Comparison of ENCODE assay signal across 8 mouse cellular contexts in genomic region chr10:81408871-81409291, GRCm38 (mm10). TPM values are rescaled to one million over a fixed set of nuclear protein-coding genes. Genes with fewer than 3 reads are reported as not detected.
DNase-seq lines count a peak whose midpoint lies in the region; ATAC-seq lines count a peak whose summit lies in the region.

No protein-coding gene starts in this region.

- ATAC-seq in cerebellum, adult (ENCODE audit: insufficient number of reproducible peaks, low FRiP score, low TSS enrichment), result no peak
- peak; percentile 52; the same call in 1 of the 2 replicates for ATAC-seq in embryonic facial prominence, embryonic 15.5 days (ENCODE audit: insufficient number of reproducible peaks, low FRiP score, low TSS enrichment, low read depth)
- peak; percentile 40 for ATAC-seq in heart, embryonic 15.5 days (replicated peaks; ENCODE audit: insufficient number of reproducible peaks, insufficient read depth, low FRiP score, low read depth)

- no peak overlapping the region for H3K9ac ChIP-seq in embryonic facial prominence, embryonic 15.5 days
- no peak overlapping the region for H3K9ac ChIP-seq in heart, embryonic 15.5 days

- no peaks in the 10 kb centered on the region for H3K27me3 ChIP-seq in embryonic facial prominence, embryonic 15.5 days
- H3K27me3 ChIP-seq in heart, embryonic 15.5 days, result no peaks in the 10 kb centered on the region

- DNase-seq in cerebellum, adult 11 months, result peak; percentile 72
- peak; percentile 88 to 96 for DNase-seq in adrenal gland, postnatal 36 days
- peak; percentile 96 for DNase-seq in kidney, postnatal 25 days
- peak; percentile 62 to 78 for DNase-seq in spleen, postnatal 14 days (ENCODE audit: low spot score in 2 of 2)

- peaks cover 78% of the 10 kb centered on the region for H3K79me2 ChIP-seq in macrophage (ENCODE audit: inconsistent target)

- no peak overlapping the region for H3K4me3 ChIP-seq in embryonic facial prominence, embryonic 15.5 days (replicated peaks)
- H3K4me3 ChIP-seq in heart, embryonic 15.5 days, result no peak overlapping the region
- no peak overlapping the region for H3K4me3 ChIP-seq in macrophage (ENCODE audit: inconsistent target)

- H3K9me3 ChIP-seq in embryonic facial prominence, embryonic 15.5 days (replicated peaks), result no peaks in the 10 kb centered on the region
- no peaks in the 10 kb centered on the region for H3K9me3 ChIP-seq in heart, embryonic 15.5 days (replicated peaks)

- H3K4me2 ChIP-seq in embryonic facial prominence, embryonic 15.5 days (replicated peaks), result no peak overlapping the region
- 0 out of 2 replicates have a peak overlapping the region, but pooled peaks have one; percentile 32 for H3K4me2 ChIP-seq in heart, embryonic 15.5 days

- H3K36me3 ChIP-seq in embryonic facial prominence, embryonic 15.5 days, result peaks cover 59% of the 10 kb centered on the region
- peaks cover 16% of the 10 kb centered on the region for H3K36me3 ChIP-seq in heart, embryonic 15.5 days
- H3K36me3 ChIP-seq in macrophage (ENCODE audit: inconsistent target), result peaks cover 5% of the 10 kb centered on the region; the same call in 1 of the 2 replicates

- WGBS in embryonic facial prominence, embryonic 15.5 days, result 31% methylated on average over 9 of the region's 9 CpGs
- 31% methylated on average over 9 of the region's 9 CpGs for WGBS in heart, embryonic 15.5 days
- WGBS in macrophage (ENCODE audit: missing documents), result 10% methylated on average over 8 of the region's 9 CpGs

- H3K27ac ChIP-seq in embryonic facial prominence, embryonic 15.5 days (replicated peaks), result peak overlapping the region; percentile 60; the same call in 1 of the 2 replicates
- H3K27ac ChIP-seq in heart, embryonic 15.5 days, result peak overlapping the region; percentile 98
- peak overlapping the region; percentile 93 for H3K27ac ChIP-seq in macrophage

- H3K4me1 ChIP-seq in embryonic facial prominence, embryonic 15.5 days, result peaks cover 84% of the 10 kb centered on the region
- peaks cover 91% of the 10 kb centered on the region for H3K4me1 ChIP-seq in heart, embryonic 15.5 days (replicated peaks)

RNA-seq across cellular contexts. Expression of gene Smim24, which starts 16.0 kb away (rescaled TPM):
- 1 to 10 TPM; 1.2 to 1.6 TPM for total RNA-seq in adrenal gland, postnatal 36 days (2021)
- polyA plus RNA-seq in embryonic facial prominence, embryonic 15.5 days (2015; fragmentation: Nextera tagmentation; extraction: Ambion mirVana), result 5.0 and 8.3 TPM in 2 replicates
- polyA plus RNA-seq in heart, embryonic 15.5 days (2015; fragmentation: Nextera tagmentation; extraction: Ambion mirVana), result 3.9 and 4.1 TPM in 2 replicates
- total RNA-seq in macrophage (2018; cell fraction: chromatin; rRNA removed), result 1 to 10 TPM in 19 of 26 experiments, under 1 TPM in 2, not detected in 5; 0.62 to 6.3 (median 2.6) TPM
- total RNA-seq in macrophage (2018; cell fraction: cytosol; rRNA removed), result 10 to 100 TPM in 25 of 26 experiments, 1 to 10 TPM in 1; 9.7 to 17.7 (median 13.3) TPM
- 10 to 100 TPM in 1 of 26 experiments, 1 to 10 TPM in 25; 1.4 to 11.8 (median 5.5) TPM for total RNA-seq in macrophage (2018; cell fraction: nucleus; rRNA removed)
- polyA plus RNA-seq in macrophage (2018), result 9.6 to 21.8 TPM (median 14.6 TPM) in 3 replicates

RNA-seq across cellular contexts. Expression of gene Gm48552, which starts 20.1 kb away (rescaled TPM):
- total RNA-seq in adrenal gland, postnatal 36 days (2021), result 1 to 10 TPM in 1 of 2 experiments, not detected in 1; 1.5 TPM
- 1.6 and 2.9 TPM in 2 replicates for polyA plus RNA-seq in embryonic facial prominence, embryonic 15.5 days (2015; fragmentation: Nextera tagmentation; extraction: Ambion mirVana)
- 0.84 and 0.91 TPM in 2 replicates for polyA plus RNA-seq in heart, embryonic 15.5 days (2015; fragmentation: Nextera tagmentation; extraction: Ambion mirVana)
- 1 to 10 TPM in 17 of 26 experiments, not detected in 9; 1.1 to 5.7 (median 2.3) TPM for total RNA-seq in macrophage (2018; cell fraction: chromatin; rRNA removed)
- 1 to 10 TPM in 1 of 26 experiments, under 1 TPM in 7, not detected in 18; 0.22 to 1.1 (median 0.36) TPM for total RNA-seq in macrophage (2018; cell fraction: cytosol; rRNA removed)
- 1 to 10 TPM in 9 of 26 experiments, under 1 TPM in 1, not detected in 16; 0.63 to 8.6 (median 2.8) TPM for total RNA-seq in macrophage (2018; cell fraction: nucleus; rRNA removed)
- polyA plus RNA-seq in macrophage (2018), result 0.57 TPM in 1 of 3 replicates, not detected in the others

RNA-seq across cellular contexts. Expression of gene Gm48551, which starts 24.6 kb away (rescaled TPM):
- 1 to 10 TPM; 1.1 to 1.7 TPM for total RNA-seq in adrenal gland, postnatal 36 days (2021)
- polyA plus RNA-seq in embryonic facial prominence, embryonic 15.5 days (2015; fragmentation: Nextera tagmentation; extraction: Ambion mirVana), result 3.1 and 3.2 TPM in 2 replicates
- polyA plus RNA-seq in heart, embryonic 15.5 days (2015; fragmentation: Nextera tagmentation; extraction: Ambion mirVana), result 2.2 and 2.3 TPM in 2 replicates
- total RNA-seq in macrophage (2018; cell fraction: chromatin; rRNA removed), result 1 to 10 TPM in 22 of 26 experiments, under 1 TPM in 3, not detected in 1; 0.38 to 4.3 (median 2.4) TPM
- 1 to 10 TPM in 1 of 26 experiments, under 1 TPM in 25; 0.15 to 1.2 (median 0.53) TPM for total RNA-seq in macrophage (2018; cell fraction: cytosol; rRNA removed)
- total RNA-seq in macrophage (2018; cell fraction: nucleus; rRNA removed), result 1 to 10 TPM in 25 of 26 experiments, under 1 TPM in 1; 0.81 to 7.0 (median 2.7) TPM
- 0.07 to 1.0 TPM (median 0.46 TPM) in 3 replicates for polyA plus RNA-seq in macrophage (2018)

RNA-seq across cellular contexts. Expression of gene Dohh, which starts 24.7 kb away (rescaled TPM):
- total RNA-seq in adrenal gland, postnatal 36 days (2021), result 10 to 100 TPM; 48.9 to 54.0 TPM
- 83.1 and 85.2 TPM in 2 replicates for polyA plus RNA-seq in embryonic facial prominence, embryonic 15.5 days (2015; fragmentation: Nextera tagmentation; extraction: Ambion mirVana)
- 65.2 and 79.9 TPM in 2 replicates for polyA plus RNA-seq in heart, embryonic 15.5 days (2015; fragmentation: Nextera tagmentation; extraction: Ambion mirVana)
- 10 to 100 TPM in 20 of 26 experiments, 1 to 10 TPM in 6; 5.0 to 26.5 (median 14.1) TPM for total RNA-seq in macrophage (2018; cell fraction: chromatin; rRNA removed)
- 10 to 100 TPM; 21.6 to 41.1 (median 29.6) TPM for total RNA-seq in macrophage (2018; cell fraction: cytosol; rRNA removed)
- total RNA-seq in macrophage (2018; cell fraction: nucleus; rRNA removed), result 10 to 100 TPM in 24 of 26 experiments, 1 to 10 TPM in 2; 9.0 to 30.8 (median 16.6) TPM
- polyA plus RNA-seq in macrophage (2018), result 21.0 to 48.1 TPM (median 32.0 TPM) in 3 replicates

RNA-seq across cellular contexts. Expression of gene Fzr1, which starts 30.6 kb away (rescaled TPM):
- total RNA-seq in adrenal gland, postnatal 36 days (2021), result 10 to 100 TPM; 37.8 to 49.0 TPM
- polyA plus RNA-seq in embryonic facial prominence, embryonic 15.5 days (2015; fragmentation: Nextera tagmentation; extraction: Ambion mirVana), result 98.8 and 102 TPM in 2 replicates
- 66.5 and 84.1 TPM in 2 replicates for polyA plus RNA-seq in heart, embryonic 15.5 days (2015; fragmentation: Nextera tagmentation; extraction: Ambion mirVana)
- total RNA-seq in macrophage (2018; cell fraction: chromatin; rRNA removed), result 10 to 100 TPM; 37.1 to 93.5 (median 67.0) TPM
- total RNA-seq in macrophage (2018; cell fraction: cytosol; rRNA removed), result 10 to 100 TPM; 14.6 to 29.0 (median 20.0) TPM
- 10 to 100 TPM; 20.2 to 46.0 (median 34.3) TPM for total RNA-seq in macrophage (2018; cell fraction: nucleus; rRNA removed)
- 12.9 to 17.0 TPM (median 15.3 TPM) in 3 replicates for polyA plus RNA-seq in macrophage (2018)
